Mouse (Mus musculus): Measurements from ENCODE around the gene Vangl1.
"Not testable (repeated sequence)": the region's sequence is repeated elsewhere in the genome, so short reads cannot be mapped to it uniquely, and the experiment has no call there.

The Vangl1 gene

GRCm38 (mm10) chr3:102203781-102204721, at the start of gene Vangl1:
TSS of gene Vangl1 (minus strand) at chr3:102204693.
- DNase-seq (ENCODE audit: extremely low spot score): peak; percentile 83

DNA sequence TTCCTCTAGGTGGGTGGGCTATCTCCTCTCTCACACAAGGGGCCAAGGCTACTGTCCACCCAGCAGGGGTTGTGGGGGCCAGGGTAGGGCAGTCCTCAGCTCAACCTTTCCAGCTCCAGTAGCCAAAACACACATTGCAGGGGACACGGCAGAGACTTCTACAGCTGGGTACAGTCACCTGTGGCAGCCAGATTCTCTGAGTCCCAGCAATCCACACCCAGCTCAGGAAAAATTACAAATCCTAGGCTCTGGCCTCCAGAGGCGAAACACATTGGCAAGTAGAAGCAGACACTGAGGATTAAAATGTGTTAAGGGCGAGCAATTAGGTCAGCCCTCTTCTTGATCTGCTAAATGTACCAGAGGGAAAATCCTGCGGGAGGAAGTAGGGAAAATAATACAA, 49.1 kb upstream of the Vangl1 start:
- no peak for DNase-seq (ENCODE audit: extremely low spot score)

DNA sequence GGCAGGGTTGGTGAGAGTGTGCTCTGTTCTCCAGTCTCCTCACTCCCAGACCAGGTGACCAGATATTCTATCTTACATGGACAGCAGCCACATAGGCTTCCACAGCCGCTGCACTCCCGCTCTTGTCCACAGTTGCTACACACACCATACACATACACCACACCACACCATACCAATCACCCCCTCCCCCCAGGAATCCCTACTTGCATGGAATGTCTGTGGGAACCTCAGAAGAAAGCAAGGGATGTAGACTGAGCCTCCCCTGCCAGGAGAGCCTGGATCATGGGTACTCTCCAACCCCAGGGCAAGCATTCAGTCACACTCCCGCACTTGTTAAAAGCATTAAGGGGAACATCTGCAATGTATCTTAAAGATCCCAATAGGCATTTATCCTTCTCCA, 48.4 kb upstream of the Vangl1 start:
- DNase-seq (ENCODE audit: extremely low spot score): no peak

DNA sequence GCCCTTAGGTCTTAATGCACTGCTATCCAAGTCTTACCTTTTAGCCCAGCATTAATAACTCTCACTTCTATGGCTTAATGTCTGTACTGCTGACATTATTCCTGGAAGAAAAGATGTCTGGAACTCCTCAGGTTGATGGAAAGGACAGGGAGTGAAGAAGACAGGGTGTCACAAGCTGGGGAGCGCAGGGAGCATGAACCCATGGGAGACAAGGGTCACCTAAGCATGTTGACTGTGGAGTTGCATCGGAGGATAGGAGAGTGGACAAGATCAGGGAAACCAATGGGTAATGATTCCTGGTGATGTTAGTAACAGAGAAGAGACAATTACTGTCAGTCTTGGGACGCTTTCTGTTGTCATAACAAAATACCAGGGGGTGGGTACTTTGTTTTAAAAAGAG, 46.4 kb upstream of the Vangl1 start:
- DNase-seq (ENCODE audit: extremely low spot score): no peak

DNA sequence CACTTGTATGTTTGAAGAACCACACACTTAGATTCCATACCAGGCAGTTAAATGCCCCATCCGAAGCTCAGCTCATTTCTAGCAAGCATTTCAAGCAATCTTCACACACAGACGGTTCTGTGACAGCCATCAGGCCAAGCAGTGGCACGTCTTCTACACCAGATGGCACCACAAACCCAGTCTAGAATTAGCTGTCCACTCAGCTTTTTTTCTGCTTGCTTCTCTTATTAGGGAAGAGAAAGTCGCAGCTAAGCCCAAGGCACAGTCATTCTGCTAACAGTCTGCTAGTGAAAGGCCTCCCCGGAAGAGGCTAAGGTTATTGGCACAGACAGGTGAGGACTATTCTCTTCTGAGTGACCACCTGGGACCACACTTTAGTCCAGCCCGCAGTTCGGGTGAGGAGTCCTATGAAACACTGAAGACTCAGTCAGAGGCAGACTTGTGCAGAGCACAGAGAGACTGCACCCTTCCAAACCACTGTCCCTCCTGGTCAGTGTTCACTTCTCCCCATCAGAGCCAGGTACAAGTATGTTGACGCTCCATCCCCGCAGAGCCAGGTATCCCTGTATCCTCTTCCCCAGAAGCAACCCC, 45.0 kb upstream of the Vangl1 start:
- DNase-seq (ENCODE audit: extremely low spot score): peak; percentile 43

GRCm38 (mm10) chr3:102244601-102245000, 40.1 kb upstream of the Vangl1 start:
- DNase-seq (ENCODE audit: extremely low spot score): no peak

DNA sequence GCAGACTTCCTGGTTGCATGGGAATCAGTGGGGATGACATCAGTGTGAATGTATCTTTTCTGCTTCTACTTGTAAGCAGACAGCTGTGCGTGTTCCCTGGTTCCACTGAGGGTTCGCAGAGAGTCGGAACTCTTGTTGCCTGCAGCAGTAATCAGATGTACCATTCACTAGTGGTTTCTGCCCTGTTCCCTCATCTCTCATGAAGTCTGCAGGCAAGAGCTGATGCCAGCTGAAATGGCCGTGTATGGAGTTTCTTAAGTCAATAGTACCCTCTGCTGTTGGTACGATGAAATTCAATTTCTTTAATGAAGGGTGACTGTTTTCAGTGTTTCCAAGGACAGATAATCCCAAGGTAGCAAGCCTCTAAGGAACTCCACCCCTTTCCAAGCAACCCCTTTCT, 38.4 kb upstream of the Vangl1 start:
- DNase-seq (ENCODE audit: extremely low spot score): peak; percentile 25

DNA sequence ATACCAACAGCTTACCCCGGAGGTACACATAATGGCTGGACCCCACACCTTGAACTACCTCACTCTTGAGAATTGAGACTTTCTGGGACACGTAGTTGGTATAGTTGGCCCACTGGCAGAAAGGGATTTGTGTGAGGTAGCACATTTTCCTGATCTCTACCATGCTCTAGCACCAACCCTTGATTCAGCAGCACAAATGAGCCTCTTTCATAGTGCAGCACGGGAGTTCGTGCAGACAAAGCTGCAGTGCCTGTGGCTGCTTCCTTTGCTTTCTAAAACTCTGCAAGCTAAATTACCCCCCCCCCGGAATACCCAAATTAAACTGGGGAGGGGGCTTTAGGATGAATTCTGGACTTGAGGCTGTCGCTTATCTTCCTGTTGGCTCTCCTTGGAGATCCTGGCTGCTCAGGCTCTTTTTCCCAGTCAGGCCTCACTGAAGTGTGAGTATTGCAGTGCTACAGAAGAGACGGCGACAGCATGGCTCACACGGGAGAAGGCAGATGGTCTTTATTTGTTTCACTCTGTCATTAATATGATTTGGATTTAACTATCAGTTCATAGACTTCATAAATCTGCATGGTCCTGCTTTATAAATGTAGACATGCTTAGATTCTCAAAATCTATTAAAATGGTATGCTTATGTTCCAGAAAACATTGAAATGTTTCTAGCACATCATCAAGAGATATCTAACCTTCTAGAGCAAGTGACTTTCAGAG, 27.1 kb upstream of the Vangl1 start:
- DNase-seq (ENCODE audit: extremely low spot score): no peak

DNA sequence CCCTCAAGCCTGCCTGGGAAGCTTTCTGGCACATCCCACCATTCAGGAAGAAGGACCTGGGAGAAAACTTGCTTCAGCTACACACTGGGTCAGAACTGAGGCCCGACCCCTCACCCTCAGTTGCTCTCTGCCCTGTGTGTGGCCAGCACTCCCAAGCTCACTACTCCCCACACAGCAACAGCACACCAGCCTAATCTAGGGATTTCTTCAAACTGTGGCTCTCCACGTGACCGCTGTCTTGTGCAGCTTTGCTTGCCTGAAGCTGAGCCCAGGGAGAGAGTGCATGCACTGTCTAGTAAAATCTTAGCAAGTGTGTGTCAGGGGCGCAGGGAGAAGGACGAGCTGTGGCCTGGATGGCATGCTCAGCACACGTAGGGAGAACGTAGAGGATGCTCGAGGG, 18.3 kb upstream of the Vangl1 start:
- no peak for DNase-seq (ENCODE audit: extremely low spot score)

GRCm38 (mm10) chr3:102218301-102218700, 13.8 kb upstream of the Vangl1 start:
- DNase-seq (ENCODE audit: extremely low spot score): no peak

DNA sequence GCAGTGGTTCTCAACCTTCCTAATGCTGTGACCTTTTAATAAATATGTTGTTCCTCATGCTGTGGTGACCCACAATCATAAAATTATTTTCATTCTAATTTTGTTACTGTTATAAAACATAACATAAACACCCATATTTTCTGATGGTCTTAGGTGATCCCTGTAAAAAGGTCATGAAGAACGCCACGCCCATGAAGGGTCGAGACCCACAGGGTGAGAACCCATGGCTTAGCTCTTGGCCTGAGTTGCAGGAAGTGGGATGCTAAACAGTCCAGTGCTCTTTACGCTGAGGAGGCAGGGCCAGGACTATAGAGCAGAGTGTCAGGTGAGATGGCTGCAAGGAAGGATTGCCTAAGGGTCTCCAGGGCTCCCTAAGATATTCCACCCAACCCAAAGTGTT, 10.2 kb upstream of the Vangl1 start:
- no peak for DNase-seq (ENCODE audit: extremely low spot score)

DNA sequence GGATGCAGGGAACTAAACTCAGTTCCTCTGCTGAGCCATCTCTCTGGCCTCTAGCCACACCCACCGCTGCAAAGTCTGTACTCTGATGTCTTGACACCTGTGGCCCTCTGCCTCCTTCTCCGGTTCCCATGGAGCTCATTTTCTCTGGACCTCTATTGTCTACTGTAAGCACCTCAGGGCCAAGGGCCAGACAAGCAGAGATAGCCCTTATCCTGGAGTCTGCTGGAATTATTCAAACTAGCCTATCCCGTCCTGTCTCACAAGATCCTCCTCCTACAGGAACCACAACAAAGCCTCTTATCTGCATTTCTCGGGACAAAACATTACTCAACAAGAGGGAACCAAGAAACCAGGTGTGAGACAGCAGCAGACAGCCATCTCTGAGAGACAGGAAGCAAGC, 9.8 kb upstream of the Vangl1 start:
- DNase-seq (ENCODE audit: extremely low spot score): no peak

DNA sequence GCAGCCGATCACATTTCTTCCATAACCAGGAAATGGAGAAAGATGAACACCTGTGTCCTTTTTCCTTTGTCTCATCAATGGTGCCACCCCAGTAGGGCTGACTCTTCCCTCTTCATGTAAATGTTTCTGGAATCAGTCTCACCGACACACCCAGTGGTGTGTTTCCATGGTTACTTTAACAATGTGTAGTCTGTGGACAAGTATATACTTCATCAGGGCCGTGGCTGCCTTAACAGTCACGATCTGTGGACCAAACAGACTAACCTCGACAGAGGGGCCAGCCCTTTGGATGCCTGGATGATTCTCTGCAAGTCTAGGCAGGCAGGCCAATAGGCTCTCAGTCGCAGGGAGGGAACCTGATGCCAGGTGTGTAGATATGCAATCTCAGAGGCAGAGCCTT, 8.4 kb upstream of the Vangl1 start:
- DNase-seq (ENCODE audit: extremely low spot score): no peak

DNA sequence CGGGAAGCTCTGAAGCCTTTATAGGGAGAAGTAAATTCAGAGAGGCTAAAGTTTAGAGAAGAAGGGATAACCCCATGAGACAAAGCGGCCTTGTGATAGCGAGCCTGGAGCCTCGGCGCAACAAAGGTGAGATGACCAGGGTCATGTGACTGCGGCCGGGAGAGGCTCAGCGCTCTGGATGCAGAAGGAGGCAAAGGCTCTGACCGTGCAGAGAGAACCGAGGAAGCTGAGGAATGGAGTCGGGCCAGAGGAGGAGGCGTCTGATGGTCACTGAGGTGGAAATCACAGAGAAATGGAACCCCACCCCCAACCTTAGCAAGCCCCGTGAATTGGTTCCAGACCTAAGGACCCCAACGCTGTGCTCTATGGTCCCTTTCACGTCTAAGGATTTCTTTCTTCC, 7.8 kb upstream of the Vangl1 start:
- no peak for DNase-seq (ENCODE audit: extremely low spot score)

GRCm38 (mm10) chr3:102211340-102211739, 6.8 kb upstream of the Vangl1 start:
- no peak for DNase-seq (ENCODE audit: extremely low spot score)

- DNase-seq (ENCODE audit: extremely low spot score): no peak
Measured at GRCm38 (mm10) chr3:102210775-102211174, 6.3 kb upstream of the Vangl1 start.

DNA sequence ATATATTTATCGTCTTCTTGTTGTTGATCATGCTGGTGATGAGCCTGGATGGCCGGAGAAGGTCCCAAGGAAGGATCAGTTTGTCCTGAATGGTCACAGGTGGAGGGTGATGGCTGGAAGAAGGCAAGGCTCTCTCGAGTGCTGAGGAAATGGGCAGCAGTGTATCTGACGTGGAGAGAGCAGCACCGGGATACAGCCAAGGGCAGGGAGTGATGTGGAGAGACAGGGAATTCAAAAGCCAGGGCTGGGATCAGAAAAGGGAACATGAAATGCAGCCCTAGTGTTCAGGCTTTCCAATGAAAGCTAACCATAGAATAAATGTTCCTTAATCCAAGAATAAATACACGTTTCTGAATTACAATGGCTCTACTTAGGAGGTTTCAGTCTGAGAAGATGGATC, 4.4 kb upstream of the Vangl1 start:
- DNase-seq (ENCODE audit: extremely low spot score): no peak

DNA sequence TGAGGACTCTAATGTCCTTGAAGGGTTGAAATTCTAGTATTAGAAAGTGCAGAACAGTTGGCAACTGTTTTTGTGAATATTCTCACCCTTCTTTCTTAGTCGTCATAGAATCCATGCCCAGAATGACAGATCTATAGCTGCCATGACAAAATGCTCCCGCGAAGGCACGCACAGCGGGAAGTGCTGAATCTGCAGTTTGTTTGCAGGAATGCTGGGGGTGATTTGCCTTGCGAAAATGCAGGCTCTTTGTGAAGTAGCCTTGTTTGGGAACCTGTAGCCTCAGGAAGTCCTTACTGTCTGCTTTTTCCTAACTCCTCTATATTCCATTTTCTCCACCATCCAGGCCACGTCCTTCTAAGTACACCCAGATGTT, 951 bp upstream of the Vangl1 start:
- no peak for DNase-seq (ENCODE audit: extremely low spot score)

DNA sequence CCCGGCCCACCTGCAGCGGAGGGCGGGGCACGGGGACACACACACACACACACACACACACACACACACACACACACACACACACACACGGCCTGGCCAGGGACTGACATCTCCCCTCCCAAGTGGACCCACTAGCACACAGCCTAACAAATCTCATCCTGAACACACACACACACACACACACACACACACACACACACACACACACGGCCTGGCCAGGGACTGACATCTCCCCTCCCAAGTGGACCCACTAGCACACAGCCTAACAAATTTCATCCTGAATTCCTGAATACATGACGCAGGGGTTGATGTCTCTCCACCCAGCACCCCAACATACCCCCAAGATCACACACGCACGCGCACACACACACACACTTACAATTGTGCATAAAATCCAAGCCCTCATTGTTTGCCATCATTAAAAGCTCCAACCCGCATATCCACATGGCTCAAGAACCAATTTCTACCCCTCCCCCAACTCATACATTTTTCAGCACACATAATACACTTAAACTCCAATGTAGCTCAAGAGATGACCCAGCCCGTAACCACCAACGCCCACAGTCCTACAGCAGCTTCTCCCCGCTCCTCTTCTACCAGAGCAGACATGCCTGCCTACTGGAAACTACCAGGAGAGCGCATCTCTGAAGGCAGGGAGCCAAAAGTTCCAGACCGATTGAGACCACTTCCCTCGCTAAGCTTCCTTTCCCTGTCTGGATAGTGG, 403 bp upstream of the Vangl1 start:
- DNase-seq (ENCODE audit: extremely low spot score): not testable (repeated sequence)

DNA sequence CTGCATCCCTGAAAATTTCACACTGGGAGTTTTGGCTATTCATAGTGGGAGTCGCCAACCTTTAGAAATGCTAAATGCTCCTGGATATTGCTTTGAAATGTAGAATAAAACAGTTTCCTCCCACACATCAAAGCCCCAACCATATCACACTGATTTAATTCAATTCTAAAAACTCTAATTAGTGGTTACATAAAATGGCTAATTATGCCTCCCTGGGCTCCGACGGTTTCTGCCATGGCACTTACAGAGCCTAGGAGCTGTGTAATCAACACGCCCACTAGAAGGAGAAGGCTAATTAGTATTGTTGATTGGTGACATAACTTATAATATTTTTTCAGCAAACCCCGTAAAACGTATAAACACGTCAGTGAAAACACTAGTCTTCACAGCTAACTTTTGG, 1.4 kb downstream of the Vangl1 start:
- DNase-seq (ENCODE audit: extremely low spot score): no peak

- DNase-seq (ENCODE audit: extremely low spot score): no peak
Measured at GRCm38 (mm10) chr3:102199991-102200390, 4.5 kb downstream of the Vangl1 start.

GRCm38 (mm10) chr3:102199226-102199625, 5.3 kb downstream of the Vangl1 start:
- no peak for DNase-seq (ENCODE audit: extremely low spot score)

Data from embryo, embryonic 9.5 days (tissue).